Mouse (Mus musculus) intestine, postnatal 0 days (tissue): ENCODE measurements at regions not wholly inside any gene's neighbourhood (a gene's known extent, or its start where the extent isn't known, plus 50 kb on each side); places are given as distances from the start of the nearest gene placed in this dataset.

Experiments used
- ATAC-seq: fragments of 200-750 bp; cut with Nextera tagmentation; 2 replicates; pipeline ENCODE4 v1.8.0; 2017; ENCODE audit warnings: mild to moderate bottlenecking, moderate TSS enrichment, moderate library complexity
- H3K27ac ChIP-seq: fragments of 300-500 bp; sonication (generic); 2 replicates; pipeline ENCODE4 v1.5.1; 2014; ENCODE audit warnings: mild to moderate bottlenecking, low read depth, low read length, moderate library complexity
- H3K27me3 ChIP-seq: fragments of 300-500 bp; sonication (generic); replicated peaks from 2 replicates; pipeline ENCODE4 v1.6.1; 2014; ENCODE audit warnings: low read length, mixed read lengths; ENCODE audit not compliant: control insufficient read depth, insufficient read depth
- H3K36me3 ChIP-seq: fragments of 300-500 bp; sonication (generic); 2 replicates; pipeline ENCODE4 v1.6.1; 2014; ENCODE audit warnings: mild to moderate bottlenecking, moderate library complexity; ENCODE audit not compliant: control insufficient read depth, insufficient read depth
- H3K4me1 ChIP-seq: fragments of 300-500 bp; sonication (generic); replicated peaks from 2 replicates; pipeline ENCODE4 v1.6.1; 2014; ENCODE audit warnings: antibody characterized with exemption, low read length, mixed read lengths; ENCODE audit not compliant: control insufficient read depth, insufficient read depth
- H3K4me2 ChIP-seq: fragments of 300-500 bp; sonication (generic); replicated peaks from 2 replicates; pipeline ENCODE4 v1.6.1; 2014; ENCODE audit warnings: low read depth, mild to moderate bottlenecking, moderate library complexity
- H3K4me3 ChIP-seq: fragments of 300-500 bp; sonication (generic); 2 replicates; pipeline ENCODE4 v1.5.1; 2014; ENCODE audit warnings: low read depth, low read length
- H3K9ac ChIP-seq: fragments of 300-500 bp; sonication (generic); 2 replicates; pipeline ENCODE4 v1.6.1; 2014; ENCODE audit warnings: mild to moderate bottlenecking, low read depth, low read length
- H3K9me3 ChIP-seq: fragments of 300-500 bp; sonication (generic); 2 replicates; pipeline ENCODE4 v1.6.1; 2016; ENCODE audit warnings: mixed run types; ENCODE audit not compliant: control insufficient read depth
- CTCF ChIP-seq: sonication (generic); IDR thresholded peaks from 2 replicates; pipeline ENCODE4 v1.5.1; 2016; ENCODE audit warnings: low read depth, mild to moderate bottlenecking, control low read depth, antibody characterized with exemption, moderate library complexity
- WGBS: fragments of 180-500 bp; shearing (Covaris S2); extraction: QIAGEN DNeasy Blood & Tissue Kit; methylation state at CpG from one replicate; pipeline ENCODE4 v1.1.7; 2014; 5-methylcytosine and 5-hydroxymethylcytosine counted together

DNA sequence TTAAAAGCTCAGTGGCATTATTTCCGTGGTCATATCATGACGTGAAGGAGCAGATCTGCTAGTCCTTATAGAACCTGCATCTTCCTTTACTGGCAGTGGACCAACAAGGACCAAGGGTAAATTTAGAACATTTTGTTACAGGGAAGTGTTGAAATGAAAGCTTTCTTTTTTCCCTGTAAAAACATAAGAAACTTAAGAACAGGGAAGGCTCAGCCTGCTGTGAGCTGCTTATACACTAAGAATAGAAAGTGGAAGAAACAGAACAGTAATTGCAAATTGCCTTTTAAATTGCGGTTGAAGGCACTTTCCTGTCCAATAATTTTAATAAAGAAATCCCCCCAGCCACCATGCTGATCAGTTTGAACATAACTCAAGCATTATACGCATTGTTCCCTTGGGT, 140.4 kb downstream of the Lca5 start:
- H3K27ac ChIP-seq = no peak overlapping the region
- no peaks in the 10 kb centered on the region for H3K27me3 ChIP-seq
- 84% methylated on average over 4 of the region's 4 CpGs for WGBS
- no peak for ATAC-seq
- TF ChIP-seq CTCF = no peak
- no peak overlapping the region for H3K4me2 ChIP-seq
- H3K4me1 ChIP-seq = no peaks in the 10 kb centered on the region
- H3K36me3 ChIP-seq = no peaks in the 10 kb centered on the region
- no peak overlapping the region for H3K9ac ChIP-seq
- H3K4me3 ChIP-seq = no peak overlapping the region
- H3K9me3 ChIP-seq = no peaks in the 10 kb centered on the region

- 81% methylated on average over 2 of the region's 2 CpGs for WGBS
- H3K36me3 ChIP-seq = no peaks in the 10 kb centered on the region
- no peaks in the 10 kb centered on the region for H3K27me3 ChIP-seq
- no peak overlapping the region for H3K4me3 ChIP-seq
- no peaks in the 10 kb centered on the region for H3K9me3 ChIP-seq
- no peak overlapping the region for H3K4me2 ChIP-seq
- H3K9ac ChIP-seq = no peak overlapping the region
- H3K27ac ChIP-seq = no peak overlapping the region
- TF ChIP-seq CTCF = no peak
- no peaks in the 10 kb centered on the region for H3K4me1 ChIP-seq
- no peak for ATAC-seq
Observed at GRCm38 (mm10) chr9:83300044-83300443, 140.9 kb downstream of the Lca5 start.

- ATAC-seq = no peak
- H3K9ac ChIP-seq = no peak overlapping the region
- H3K4me1 ChIP-seq = no peaks in the 10 kb centered on the region
- H3K36me3 ChIP-seq = no peaks in the 10 kb centered on the region
- no peak overlapping the region for H3K4me2 ChIP-seq
- H3K27ac ChIP-seq = no peak overlapping the region
- 58% methylated on average over 2 of the region's 2 CpGs for WGBS
- H3K9me3 ChIP-seq = no peaks in the 10 kb centered on the region
- H3K27me3 ChIP-seq = no peaks in the 10 kb centered on the region
- no peak overlapping the region for H3K4me3 ChIP-seq
- TF ChIP-seq CTCF = no peak
Observed at GRCm38 (mm10) chr9:83299623-83300022, 141.3 kb downstream of the Lca5 start.

DNA sequence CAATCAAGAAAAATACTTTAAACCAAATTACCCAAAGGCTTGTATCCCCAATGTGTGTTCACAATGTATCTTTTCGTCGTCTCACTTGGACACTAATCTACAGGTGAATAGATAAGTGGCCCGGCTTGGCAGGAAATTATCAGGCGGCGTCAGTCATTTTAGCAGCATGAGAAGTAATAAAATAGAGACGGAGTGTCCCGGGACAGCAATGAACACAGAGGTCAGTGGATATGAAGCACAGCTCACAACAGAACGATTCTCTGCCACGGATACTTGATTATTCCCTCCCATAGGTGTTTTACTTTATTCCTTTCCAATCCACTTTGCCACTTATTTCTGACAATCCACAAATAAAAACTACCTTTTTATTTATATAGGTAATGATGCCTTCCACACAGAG, 145.5 kb downstream of the Lca5 start:
- Histone ChIP-seq H3K36me3 (no peaks in the 10 kb centered on the region), H3K4me2 (no peak overlapping the region; the same call in 1 of the 2 replicates), H3K9me3 (no peaks in the 10 kb centered on the region), H3K4me1 (no peaks in the 10 kb centered on the region; the same call in 1 of the 2 replicates), H3K9ac (no peak overlapping the region), H3K27ac (no peak overlapping the region), H3K4me3 (no peak overlapping the region), H3K27me3 (no peaks in the 10 kb centered on the region)
- TF ChIP-seq CTCF = no peak
- WGBS = 43% methylated on average over 9 of the region's 9 CpGs
- no peak for ATAC-seq

- no peak overlapping the region for H3K9ac ChIP-seq
- H3K4me3 ChIP-seq = no peak overlapping the region
- 87% methylated on average over 13 of the region's 13 CpGs for WGBS
- H3K27me3 ChIP-seq = no peaks in the 10 kb centered on the region
- H3K36me3 ChIP-seq = no peaks in the 10 kb centered on the region
- no peaks in the 10 kb centered on the region; the same call in 1 of the 2 replicates for H3K4me1 ChIP-seq
- TF ChIP-seq CTCF = no peak
- no peak for ATAC-seq
- H3K4me2 ChIP-seq = no peak overlapping the region
- H3K9me3 ChIP-seq = no peaks in the 10 kb centered on the region
- no peak overlapping the region for H3K27ac ChIP-seq
Observed at GRCm38 (mm10) chr9:83294441-83294840, 146.5 kb downstream of the Lca5 start.

- H3K4me3 ChIP-seq = no peak overlapping the region
- WGBS = 73% methylated on average over 1 of the region's 1 CpGs
- ATAC-seq = no peak
Observed at GRCm38 (mm10) chr9:83284097-83284496, 137.6 kb upstream of the Hmgn3 start.

GRCm38 (mm10) chr9:83283662-83284061, 137.2 kb upstream of the Hmgn3 start:
- no peak for TF ChIP-seq CTCF
- H3K4me2 ChIP-seq = no peak overlapping the region
- no peaks in the 10 kb centered on the region for H3K4me1 ChIP-seq
- no peak for ATAC-seq
- WGBS = 68% methylated on average over 4 of the region's 4 CpGs
- no peak overlapping the region for H3K4me3 ChIP-seq
- no peaks in the 10 kb centered on the region for H3K9me3 ChIP-seq
- H3K9ac ChIP-seq = no peak overlapping the region
- no peaks in the 10 kb centered on the region for H3K36me3 ChIP-seq
- no peak overlapping the region for H3K27ac ChIP-seq
- H3K27me3 ChIP-seq = no peaks in the 10 kb centered on the region

More at GRCm38 (mm10) chr9:83284097-83284496, 137.6 kb upstream of the Hmgn3 start:
- no peak overlapping the region for H3K27ac ChIP-seq
- no peaks in the 10 kb centered on the region for H3K4me1 ChIP-seq
- no peaks in the 10 kb centered on the region for H3K9me3 ChIP-seq
- no peak overlapping the region for H3K4me2 ChIP-seq
- no peaks in the 10 kb centered on the region for H3K36me3 ChIP-seq
- no peaks in the 10 kb centered on the region for H3K27me3 ChIP-seq
- no peak for TF ChIP-seq CTCF
- no peak overlapping the region for H3K9ac ChIP-seq
